Mouse (Mus musculus): ENCODE measurements around the gene Cwc27.

DNA sequence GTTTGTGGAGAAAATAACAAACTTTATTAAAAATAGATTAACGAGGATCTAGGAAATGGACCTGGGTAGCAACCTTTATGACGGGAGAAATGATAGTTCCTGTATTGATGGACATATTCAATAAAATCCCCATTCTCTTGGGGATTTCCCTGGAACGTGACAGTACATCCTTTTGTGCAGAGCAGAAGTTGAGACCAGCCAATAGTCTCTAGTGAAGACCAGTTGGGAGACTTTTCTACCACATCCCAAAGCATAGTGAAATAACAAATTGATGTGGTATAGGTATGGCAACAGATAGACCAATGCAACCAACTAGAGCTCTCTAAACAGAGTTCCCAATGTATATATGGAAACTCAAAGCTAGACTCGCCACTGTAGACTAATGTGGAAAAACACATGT lies 220.7 kb downstream of the Cwc27 start:
- TF ChIP-seq CTCF (IDR thresholded peaks at IDR 0.05; ENCODE audit: low read depth) (no peak), EP300 (optimal IDR thresholded peaks at IDR 0.05) (no peak)

All from stomach, postnatal 0 days (tissue).